Mouse (Mus musculus) bone marrow, adult 2 months (tissue): ENCODE measurements around the gene Ptprt.

ENCODE experiments used
- CTCF ChIP-seq: fragments of 200-500 bp; IDR thresholded peaks from 2 replicates; pipeline ENCODE4 v1.5.1; 2011; ENCODE audit warnings: low read length, control low read depth; ENCODE audit not compliant: control insufficient read depth, insufficient read depth
- POLR2A ChIP-seq: fragments of 200-500 bp; IDR thresholded peaks from 2 replicates; pipeline ENCODE4 v1.6.1; 2011; ENCODE audit warnings: low read depth, mild to moderate bottlenecking, control low read depth, low read length, borderline replicate concordance; ENCODE audit not compliant: control insufficient read depth

GRCm38 (mm10) chr2:161902196-161902595, 758.8 kb downstream of the Ptprt start:
- TF ChIP-seq CTCF (no peak), POLR2A (no peak)
